Mouse (Mus musculus): ENCODE measurements around the gene Htr2a. TPM values are rescaled to one million over a fixed set of nuclear protein-coding genes. Genes with fewer than 3 reads are reported as not detected.

Gene Htr2a
- polyA plus RNA-seq (2012; rRNA removed), result 0.02 TPM in 2 replicates

GRCm38 (mm10) chr14:74640819-74641381 is at the start of gene Htr2a:
Htr2a (plus strand) TSS chr14:74640840.

GRCm38 (mm10) chr14:74732079-74732783 is 91.6 kb downstream of the Htr2a start, which contains the start of gene Esd:
Esd (plus strand) TSS chr14:74732297.

Other genes starting within 250 kb of the Htr2a start
- gene Esd, start 91.5 kb downstream of the Htr2a start, polyA plus RNA-seq (2012; rRNA removed), result 34.7 and 43.1 TPM in 2 replicates

Measured in colon, adult 2 months (tissue).